Mouse (Mus musculus) ES-Bruce4 (cell line): ENCODE results near the gene Scai. TPM values are rescaled to one million over a fixed set of nuclear protein-coding genes. Genes with fewer than 3 reads are reported as not detected.

Experiments used
- H3K27ac ChIP-seq: 2 replicates; pipeline ENCODE4 v1.5.1; 2012; ENCODE audit warnings: low read length, inconsistent platforms; ENCODE audit not compliant: insufficient read depth
- H3K27me3 ChIP-seq: 2 replicates; pipeline ENCODE4 v1.6.1; 2012; ENCODE audit warnings: mild to moderate bottlenecking, low read length, inconsistent platforms; ENCODE audit not compliant: control insufficient read depth, poor library complexity, insufficient read depth, severe bottlenecking
- H3K36me3 ChIP-seq: 2 replicates; pipeline ENCODE4 v1.6.1; 2012; ENCODE audit warnings: inconsistent platforms, mild to moderate bottlenecking, low read length, moderate library complexity; ENCODE audit not compliant: control insufficient read depth, poor library complexity, insufficient read depth, severe bottlenecking
- H3K4me1 ChIP-seq: one replicate; pipeline ENCODE4 v1.8.1; 2011; ENCODE audit warnings: low read length; ENCODE audit not compliant: control insufficient read depth, insufficient read depth
- H3K4me3 ChIP-seq: 2 replicates; pipeline ENCODE4 v1.5.1; 2011; ENCODE audit warnings: low read depth, mild to moderate bottlenecking, low read length
- H3K9ac ChIP-seq: 2 replicates; pipeline ENCODE4 v1.6.1; 2012; ENCODE audit warnings: low read depth, mild to moderate bottlenecking, inconsistent platforms; ENCODE audit not compliant: poor library complexity, severe bottlenecking
- H3K9me3 ChIP-seq: replicated peaks from 2 replicates; pipeline ENCODE4 v1.6.1; 2012; ENCODE audit warnings: mild to moderate bottlenecking, low read length, inconsistent platforms; ENCODE audit not compliant: control insufficient read depth, poor library complexity, insufficient read depth, severe bottlenecking
- CTCF ChIP-seq: IDR thresholded peaks from one replicate; pipeline ENCODE4 v1.8.1; 2011; ENCODE audit warnings: low read depth, low read length
- EP300 ChIP-seq: IDR thresholded peaks from 2 replicates; pipeline ENCODE4 v1.6.1; 2011; ENCODE audit warnings: low read depth, low read length; ENCODE audit not compliant: insufficient read depth
- POLR2A ChIP-seq: IDR thresholded peaks from one replicate; pipeline ENCODE4 v1.8.1; 2011; ENCODE audit warnings: low read length; ENCODE audit not compliant: insufficient read depth
- polyA plus RNA-seq: library from polyadenylated mRNA; stranded (reverse); fragments of >200 nt; gene quantifications from 2 replicates; pipeline ENCODE4 v1.2.4, GENCODE M21; 2011; ENCODE audit warnings: low read depth; ENCODE audit not compliant: missing spikeins, insufficient read depth, insufficient read length

Scai gene
- polyA plus RNA-seq, 1 experiment = 18.8 TPM

DNA sequence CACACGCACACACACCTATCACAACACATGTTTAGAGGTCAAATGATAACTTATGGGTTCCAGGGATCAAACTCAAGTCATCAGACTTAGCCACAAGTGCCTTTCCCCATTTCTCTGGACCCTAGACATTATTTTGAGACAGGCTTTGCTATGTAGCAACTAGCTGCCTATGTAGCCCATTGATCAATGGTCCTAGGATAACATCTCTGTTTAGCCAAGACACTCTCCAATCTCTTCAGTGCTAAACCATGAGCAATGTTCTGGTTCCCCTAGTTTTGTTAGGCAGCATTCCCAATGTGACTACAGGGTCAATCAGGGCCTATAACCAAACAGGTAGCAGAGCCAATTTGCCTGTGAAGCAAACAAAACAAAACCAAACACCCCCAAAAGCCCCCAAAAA lies 142.0 kb downstream of the Scai start:
- TF ChIP-seq CTCF = no peak
- no peak for TF ChIP-seq EP300
- no peak for TF ChIP-seq POLR2A
- H3K36me3 ChIP-seq = peaks cover 12% of the 10 kb centered on the region
- H3K9ac ChIP-seq = no peak overlapping the region
- no peaks in the 10 kb centered on the region for H3K9me3 ChIP-seq
- H3K27me3 ChIP-seq = no peaks in the 10 kb centered on the region
- no peak overlapping the region for H3K27ac ChIP-seq
- no peak overlapping the region for H3K4me3 ChIP-seq
- no peaks in the 10 kb centered on the region for H3K4me1 ChIP-seq

DNA sequence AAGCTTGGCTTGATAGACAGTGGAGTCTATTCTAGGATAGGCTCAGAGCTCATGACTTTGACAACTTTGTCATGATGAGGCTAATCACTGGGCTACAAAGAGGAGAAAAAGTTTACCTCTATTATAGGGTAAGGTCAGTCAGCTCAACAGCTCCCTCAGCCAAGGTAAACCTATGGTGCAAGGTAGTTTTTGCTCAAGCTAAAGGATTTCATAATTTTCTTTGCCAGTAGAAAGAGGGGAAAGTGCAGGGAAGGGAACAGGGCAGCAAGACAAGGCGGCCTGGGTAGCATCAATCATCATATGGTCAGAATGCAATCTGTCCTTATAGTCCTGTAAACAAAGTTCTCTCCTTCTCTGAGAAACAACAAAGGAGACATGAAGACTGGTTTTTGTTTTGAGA lies 150.3 kb downstream of the Scai start:
- Histone ChIP-seq H3K27me3 (no peaks in the 10 kb centered on the region), H3K27ac (no peak overlapping the region), H3K9me3 (no peaks in the 10 kb centered on the region), H3K36me3 (peaks cover 6% of the 10 kb centered on the region), H3K9ac (no peak overlapping the region), H3K4me3 (no peak overlapping the region), H3K4me1 (no peaks in the 10 kb centered on the region)
- TF ChIP-seq EP300 = no peak
- TF ChIP-seq POLR2A = no peak
- no peak for TF ChIP-seq CTCF

DNA sequence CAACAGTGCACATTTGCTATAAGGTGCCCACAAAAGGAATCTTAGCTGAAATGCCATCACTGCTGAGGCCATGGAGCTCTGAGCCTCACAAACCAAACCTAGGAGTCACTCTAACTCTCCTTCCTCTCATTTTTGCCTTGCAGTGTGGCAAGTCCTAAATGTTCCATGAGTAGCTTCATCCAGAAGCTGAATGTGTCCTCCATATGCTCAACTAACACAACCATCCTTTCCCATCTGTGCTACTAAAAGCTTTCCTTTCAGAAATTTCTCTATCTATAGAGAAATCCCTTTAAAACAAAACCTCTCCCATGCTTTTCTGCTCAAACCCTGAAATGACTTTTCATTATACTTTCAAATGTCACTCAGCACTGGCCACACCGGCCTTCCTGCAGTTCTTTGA lies 158.9 kb downstream of the Scai start:
- H3K27me3 ChIP-seq = no peaks in the 10 kb centered on the region
- no peak overlapping the region for H3K27ac ChIP-seq
- TF ChIP-seq EP300 = no peak

DNA sequence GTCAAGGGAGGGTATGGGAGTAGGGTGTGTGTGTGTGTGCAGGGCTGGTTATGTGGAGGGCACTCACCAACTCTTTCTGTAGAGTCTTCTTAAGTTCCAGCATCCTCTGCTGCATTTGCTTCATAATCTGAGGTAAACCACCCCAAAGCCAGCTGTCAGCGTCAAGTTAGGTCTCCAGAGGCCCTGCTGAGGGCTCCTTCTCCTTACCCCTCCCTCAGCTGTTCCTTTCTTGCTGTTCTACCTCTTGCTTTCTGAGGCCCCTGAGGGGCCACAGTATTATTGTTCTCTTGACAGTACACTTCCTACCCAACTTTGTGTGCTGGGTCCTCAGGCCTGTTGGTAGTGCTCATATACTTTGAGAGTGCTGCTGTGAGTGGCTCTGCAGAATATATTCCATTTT lies 170.5 kb downstream of the Scai start:
- H3K4me3 ChIP-seq = no peak overlapping the region
- no peaks in the 10 kb centered on the region for H3K4me1 ChIP-seq
- no peaks in the 10 kb centered on the region for H3K9me3 ChIP-seq
- H3K27ac ChIP-seq = no peak overlapping the region
- H3K9ac ChIP-seq = no peak overlapping the region
- peaks cover 26% of the 10 kb centered on the region for H3K36me3 ChIP-seq
- H3K27me3 ChIP-seq = no peaks in the 10 kb centered on the region
- no peak for TF ChIP-seq CTCF
- TF ChIP-seq POLR2A = no peak
- TF ChIP-seq EP300 = no peak

More for the DNA sequence above, 158.9 kb downstream of the Scai start:
- Histone ChIP-seq H3K4me1 (no peaks in the 10 kb centered on the region), H3K4me3 (no peak overlapping the region), H3K36me3 (peaks cover 11% of the 10 kb centered on the region), H3K9me3 (no peaks in the 10 kb centered on the region), H3K9ac (no peak overlapping the region)

DNA sequence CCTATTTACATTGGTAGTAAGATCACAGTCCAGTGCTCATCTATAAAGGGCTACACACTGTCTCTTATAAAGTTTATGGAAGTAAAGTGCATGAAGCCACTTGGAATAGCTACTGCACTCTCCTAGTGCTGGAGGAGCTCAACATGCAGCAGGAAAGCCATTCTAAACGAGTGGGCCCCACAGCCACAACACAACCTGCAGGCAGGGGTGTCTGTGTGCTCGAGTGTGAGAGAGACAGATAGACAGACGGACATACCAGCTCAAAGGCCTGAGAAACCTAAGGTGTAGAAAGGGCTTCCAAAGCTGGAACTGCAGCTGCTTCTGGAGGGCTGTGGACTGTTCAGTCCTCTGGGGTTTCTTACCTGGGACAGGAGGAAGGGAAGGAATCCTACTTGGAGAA lies 174.0 kb downstream of the Scai start:
- no peaks in the 10 kb centered on the region for H3K9me3 ChIP-seq
- no peak overlapping the region for H3K27ac ChIP-seq
- no peak overlapping the region for H3K9ac ChIP-seq
- H3K4me3 ChIP-seq = no peak overlapping the region
- peaks cover 44% of the 10 kb centered on the region for H3K36me3 ChIP-seq
- H3K4me1 ChIP-seq = no peaks in the 10 kb centered on the region
- no peak for TF ChIP-seq POLR2A
- no peaks in the 10 kb centered on the region for H3K27me3 ChIP-seq

Other genes with a start within 250 kb of the Scai start
- gene Wdr38, start 193.3 kb downstream of the Scai start, polyA plus RNA-seq = 0.67 and 1.1 TPM in 2 replicates
- gene Arpc5l, start 185.4 kb downstream of the Scai start, polyA plus RNA-seq = 49.7 and 55.2 TPM in 2 replicates
- 289 and 317 TPM in 2 replicates for gene Rpl35, start 185.1 kb downstream of the Scai start, polyA plus RNA-seq
- 16.9 and 21.3 TPM in 2 replicates for gene Golga1, start 125.2 kb downstream of the Scai start, polyA plus RNA-seq
- 78.0 and 81.1 TPM in 2 replicates for gene Ppp6c, start 35.7 kb upstream of the Scai start, polyA plus RNA-seq